Mouse (Mus musculus) midbrain, embryonic 16.5 days (tissue): ENCODE results near the gene Col18a1. TPM values are rescaled to one million over a fixed set of nuclear protein-coding genes. Genes with fewer than 3 reads are reported as not detected.

Source experiments
- polyA plus RNA-seq: library from polyadenylated mRNA; unstranded; fragments of >200 nt; fragmentation: Nextera tagmentation; extraction: Ambion mirVana; gene quantifications from 2 replicates; pipeline ENCODE4 v1.2.1, GENCODE M21; 2015

Col18a1 gene
- polyA plus RNA-seq, 1 experiment from 2014 or later: 20.4 TPM

Other genes starting within 250 kb of the Col18a1 start
- 68.8 and 78.8 TPM in 2 replicates for gene Pcbp3, start 204.7 kb downstream of the Col18a1 start, polyA plus RNA-seq
- gene Slc19a1, start 134.3 kb downstream of the Col18a1 start, polyA plus RNA-seq: 44.2 and 44.4 TPM in 2 replicates
- gene Pofut2, start 92.7 kb upstream of the Col18a1 start, polyA plus RNA-seq: 51.5 and 52.5 TPM in 2 replicates